Mouse (Mus musculus) intestine, postnatal 0 days (tissue): Measurements from ENCODE around the gene Itgal. TPM values are rescaled to one million over a fixed set of nuclear protein-coding genes. Genes with fewer than 3 reads are reported as not detected.

Source experiments
- ATAC-seq: fragments of 200-750 bp; cut with Nextera tagmentation; 2 replicates; pipeline ENCODE4 v1.8.0; 2017; ENCODE audit warnings: mild to moderate bottlenecking, moderate TSS enrichment, moderate library complexity
- H3K27ac ChIP-seq: fragments of 300-500 bp; sonication (generic); 2 replicates; pipeline ENCODE4 v1.5.1; 2014; ENCODE audit warnings: mild to moderate bottlenecking, low read depth, low read length, moderate library complexity
- H3K27me3 ChIP-seq: fragments of 300-500 bp; sonication (generic); replicated peaks from 2 replicates; pipeline ENCODE4 v1.6.1; 2014; ENCODE audit warnings: low read length, mixed read lengths; ENCODE audit not compliant: control insufficient read depth, insufficient read depth
- H3K36me3 ChIP-seq: fragments of 300-500 bp; sonication (generic); 2 replicates; pipeline ENCODE4 v1.6.1; 2014; ENCODE audit warnings: mild to moderate bottlenecking, moderate library complexity; ENCODE audit not compliant: control insufficient read depth, insufficient read depth
- H3K4me1 ChIP-seq: fragments of 300-500 bp; sonication (generic); replicated peaks from 2 replicates; pipeline ENCODE4 v1.6.1; 2014; ENCODE audit warnings: antibody characterized with exemption, low read length, mixed read lengths; ENCODE audit not compliant: control insufficient read depth, insufficient read depth
- H3K4me2 ChIP-seq: fragments of 300-500 bp; sonication (generic); replicated peaks from 2 replicates; pipeline ENCODE4 v1.6.1; 2014; ENCODE audit warnings: low read depth, mild to moderate bottlenecking, moderate library complexity
- H3K4me3 ChIP-seq: fragments of 300-500 bp; sonication (generic); 2 replicates; pipeline ENCODE4 v1.5.1; 2014; ENCODE audit warnings: low read depth, low read length
- H3K9ac ChIP-seq: fragments of 300-500 bp; sonication (generic); 2 replicates; pipeline ENCODE4 v1.6.1; 2014; ENCODE audit warnings: mild to moderate bottlenecking, low read depth, low read length
- H3K9me3 ChIP-seq: fragments of 300-500 bp; sonication (generic); 2 replicates; pipeline ENCODE4 v1.6.1; 2016; ENCODE audit warnings: mixed run types; ENCODE audit not compliant: control insufficient read depth
- CTCF ChIP-seq: sonication (generic); IDR thresholded peaks from 2 replicates; pipeline ENCODE4 v1.5.1; 2016; ENCODE audit warnings: low read depth, mild to moderate bottlenecking, control low read depth, antibody characterized with exemption, moderate library complexity
- WGBS: fragments of 180-500 bp; shearing (Covaris S2); extraction: QIAGEN DNeasy Blood & Tissue Kit; methylation state at CpG from one replicate; pipeline ENCODE4 v1.1.7; 2014; 5-methylcytosine and 5-hydroxymethylcytosine counted together
- polyA plus RNA-seq: library from polyadenylated mRNA; unstranded; fragments of >200 nt; fragmentation: Nextera tagmentation; extraction: Ambion mirVana; gene quantifications from 2 replicates; pipeline ENCODE4 v1.2.1, GENCODE M21; 2015

The Itgal gene
- polyA plus RNA-seq, 1 experiment from 2014 or later: 0.87 TPM

GRCm38 (mm10) chr7:127308431-127308830 is 12.4 kb downstream of the Itgal start:
- H3K9me3 ChIP-seq: no peaks in the 10 kb centered on the region
- no peaks in the 10 kb centered on the region for H3K36me3 ChIP-seq
- H3K27ac ChIP-seq: no peak overlapping the region
- H3K4me3 ChIP-seq: no peak overlapping the region
- TF ChIP-seq CTCF: no peak
- H3K4me2 ChIP-seq: no peak overlapping the region
- 58% methylated on average over 2 of the region's 2 CpGs for WGBS
- no peak overlapping the region for H3K9ac ChIP-seq
- H3K4me1 ChIP-seq: no peaks in the 10 kb centered on the region
- ATAC-seq: peak; percentile 46; the same call in 1 of the 2 replicates
- H3K27me3 ChIP-seq: no peaks in the 10 kb centered on the region

GRCm38 (mm10) chr7:127308887-127309286 is 12.8 kb downstream of the Itgal start:
- H3K9me3 ChIP-seq: no peaks in the 10 kb centered on the region
- no peaks in the 10 kb centered on the region for H3K27me3 ChIP-seq
- 69% methylated on average over 4 of the region's 4 CpGs for WGBS
- H3K4me3 ChIP-seq: no peak overlapping the region
- H3K4me2 ChIP-seq: no peak overlapping the region
- peak; percentile 84 for TF ChIP-seq CTCF
- peak; percentile 65; the same call in 1 of the 2 replicates for ATAC-seq
- H3K9ac ChIP-seq: no peak overlapping the region
- no peaks in the 10 kb centered on the region for H3K36me3 ChIP-seq
- no peaks in the 10 kb centered on the region for H3K4me1 ChIP-seq
- H3K27ac ChIP-seq: no peak overlapping the region

- Histone ChIP-seq H3K4me2 (no peak overlapping the region), H3K36me3 (no peaks in the 10 kb centered on the region), H3K4me3 (no peak overlapping the region), H3K27ac (no peak overlapping the region), H3K9ac (no peak overlapping the region), H3K27me3 (no peaks in the 10 kb centered on the region), H3K9me3 (no peaks in the 10 kb centered on the region), H3K4me1 (no peaks in the 10 kb centered on the region)
- no peak for ATAC-seq
- no peak for TF ChIP-seq CTCF
- 68% methylated on average over 12 of the region's 12 CpGs for WGBS
These were observed 13.9 kb downstream of the Itgal start for GRCm38 (mm10) chr7:127309951-127310350.

GRCm38 (mm10) chr7:127313912-127314311 is 17.9 kb downstream of the Itgal start:
- H3K4me2 ChIP-seq: no peak overlapping the region
- ATAC-seq: no peak
- no peak for TF ChIP-seq CTCF
- H3K36me3 ChIP-seq: no peaks in the 10 kb centered on the region
- H3K27me3 ChIP-seq: no peaks in the 10 kb centered on the region
- no peak overlapping the region for H3K27ac ChIP-seq
- H3K4me3 ChIP-seq: no peak overlapping the region
- H3K9me3 ChIP-seq: no peaks in the 10 kb centered on the region
- no peaks in the 10 kb centered on the region for H3K4me1 ChIP-seq
- no peak overlapping the region for H3K9ac ChIP-seq
- 38% methylated on average over 8 of the region's 8 CpGs for WGBS

GRCm38 (mm10) chr7:127321106-127321505 is 25.0 kb downstream of the Itgal start:
- Histone ChIP-seq H3K4me1 (no peaks in the 10 kb centered on the region), H3K27ac (no peak overlapping the region), H3K9ac (no peak overlapping the region), H3K4me3 (no peak overlapping the region), H3K36me3 (no peaks in the 10 kb centered on the region), H3K9me3 (no peaks in the 10 kb centered on the region), H3K27me3 (no peaks in the 10 kb centered on the region), H3K4me2 (no peak overlapping the region)
- ATAC-seq: no peak
- 65% methylated on average over 4 of the region's 4 CpGs for WGBS
- no peak for TF ChIP-seq CTCF

GRCm38 (mm10) chr7:127322085-127322484 is 26.0 kb downstream of the Itgal start:
- no peak for ATAC-seq
- H3K27me3 ChIP-seq: no peaks in the 10 kb centered on the region
- no peaks in the 10 kb centered on the region for H3K36me3 ChIP-seq
- no peak overlapping the region for H3K4me2 ChIP-seq
- no peaks in the 10 kb centered on the region for H3K9me3 ChIP-seq
- WGBS: 44% methylated on average over 5 of the region's 5 CpGs
- no peak overlapping the region for H3K9ac ChIP-seq
- no peak overlapping the region for H3K4me3 ChIP-seq
- no peak overlapping the region for H3K27ac ChIP-seq
- no peaks in the 10 kb centered on the region for H3K4me1 ChIP-seq
- peak; percentile 67 for TF ChIP-seq CTCF

- no peaks in the 10 kb centered on the region for H3K9me3 ChIP-seq
- H3K27ac ChIP-seq: no peak overlapping the region
- no peak overlapping the region for H3K9ac ChIP-seq
- 81% methylated on average over 7 of the region's 7 CpGs for WGBS
- H3K4me2 ChIP-seq: no peak overlapping the region
- no peak for TF ChIP-seq CTCF
- no peaks in the 10 kb centered on the region for H3K36me3 ChIP-seq
- ATAC-seq: no peak
- H3K4me3 ChIP-seq: no peak overlapping the region
- H3K27me3 ChIP-seq: no peaks in the 10 kb centered on the region
- H3K4me1 ChIP-seq: no peaks in the 10 kb centered on the region
These were observed 28.9 kb downstream of the Itgal start for GRCm38 (mm10) chr7:127324944-127325343.
